Mouse (Mus musculus): ENCODE measurements around the gene Btbd35f29. TPM values are rescaled to one million over a fixed set of nuclear protein-coding genes. Genes with fewer than 3 reads are reported as not detected.
"Not testable (repeated sequence)": the region's sequence is repeated elsewhere in the genome, so short reads cannot be mapped to it uniquely, and the experiment has no call there.

The Btbd35f29 gene
- polyA plus RNA-seq (2016; fragmentation: Nextera tagmentation; extraction: Ambion mirVana), result not detected in 2 replicates

GRCm38 (mm10) chrX:31117374-31117773 is at the start of gene Btbd35f29:
Gene Btbd35f29 (plus strand): TSS chrX:31117674.
- H3K4me1 ChIP-seq; ATAC-seq (ENCODE audit: low FRiP score); H3K9ac ChIP-seq; H3K36me3 ChIP-seq; H3K4me3 ChIP-seq; H3K27ac ChIP-seq; H3K27me3 ChIP-seq; H3K9me3 ChIP-seq (replicated peaks); H3K4me2 ChIP-seq (replicated peaks): not testable (repeated sequence)
- no CpG with 5 or more reads among the region's 4 CpGs for WGBS

DNA sequence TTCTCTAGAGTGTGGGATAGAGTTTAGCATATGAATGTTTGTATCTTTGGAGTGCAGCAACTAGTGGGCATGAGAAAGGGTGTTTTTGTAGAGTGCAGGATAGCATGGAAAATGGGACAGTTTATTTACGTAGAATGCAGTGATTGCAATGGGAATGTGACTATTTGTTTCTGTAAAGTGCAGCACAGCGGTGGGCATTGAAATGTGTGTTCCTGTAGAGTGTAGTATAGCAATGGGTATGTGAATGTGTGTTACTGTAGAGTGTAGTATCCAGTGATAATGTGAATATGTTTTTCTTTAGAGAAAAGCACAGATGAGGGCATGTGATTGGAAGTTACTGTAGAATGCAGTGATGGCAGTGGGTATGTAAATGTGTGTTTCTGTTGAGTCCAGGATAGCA is 23.9 kb downstream of the Btbd35f29 start:
- not testable (repeated sequence) for ATAC-seq (ENCODE audit: low FRiP score); H3K4me2 ChIP-seq (replicated peaks); H3K4me1 ChIP-seq; H3K27ac ChIP-seq; H3K36me3 ChIP-seq; H3K27me3 ChIP-seq; H3K4me3 ChIP-seq; H3K9ac ChIP-seq
- H3K9me3 ChIP-seq (replicated peaks), result peaks cover 34% of the 10 kb centered on the region
- WGBS, result 81% methylated on average over 2 of the region's 2 CpGs

DNA sequence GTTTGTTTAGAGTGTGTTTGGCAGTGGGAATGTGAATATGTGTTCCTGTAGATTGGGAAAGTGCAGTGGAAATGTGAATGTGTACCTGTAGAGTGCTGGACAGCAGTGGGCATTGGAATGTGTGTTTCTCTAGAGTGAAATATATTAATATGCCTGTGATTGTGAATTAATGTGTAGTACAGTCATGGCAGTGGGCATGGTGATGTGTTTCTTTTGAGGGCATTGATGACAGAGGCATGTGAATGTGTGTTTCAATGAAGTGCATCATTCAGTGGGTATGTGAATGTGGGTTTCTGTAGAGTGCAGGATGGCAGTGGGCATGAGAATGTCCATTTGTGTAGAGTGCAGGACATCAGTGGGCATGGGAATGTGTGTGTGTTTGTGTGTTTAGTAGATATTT is 27.7 kb downstream of the Btbd35f29 start:
- H3K9me3 ChIP-seq (replicated peaks), result peaks cover 46% of the 10 kb centered on the region
- H3K4me1 ChIP-seq; H3K9ac ChIP-seq; H3K27ac ChIP-seq; H3K4me3 ChIP-seq; H3K4me2 ChIP-seq (replicated peaks); ATAC-seq (ENCODE audit: low FRiP score); H3K27me3 ChIP-seq; H3K36me3 ChIP-seq: not testable (repeated sequence)

- not testable (repeated sequence) for H3K9ac ChIP-seq; H3K36me3 ChIP-seq; H3K4me1 ChIP-seq; H3K27ac ChIP-seq; ATAC-seq (ENCODE audit: low FRiP score); H3K4me2 ChIP-seq (replicated peaks); H3K4me3 ChIP-seq; H3K27me3 ChIP-seq
- peaks cover 46% of the 10 kb centered on the region for H3K9me3 ChIP-seq (replicated peaks)
- 75% methylated on average over 1 of the region's 1 CpGs for WGBS
Observed at GRCm38 (mm10) chrX:31145835-31146234, 28.4 kb downstream of the Btbd35f29 start.

DNA sequence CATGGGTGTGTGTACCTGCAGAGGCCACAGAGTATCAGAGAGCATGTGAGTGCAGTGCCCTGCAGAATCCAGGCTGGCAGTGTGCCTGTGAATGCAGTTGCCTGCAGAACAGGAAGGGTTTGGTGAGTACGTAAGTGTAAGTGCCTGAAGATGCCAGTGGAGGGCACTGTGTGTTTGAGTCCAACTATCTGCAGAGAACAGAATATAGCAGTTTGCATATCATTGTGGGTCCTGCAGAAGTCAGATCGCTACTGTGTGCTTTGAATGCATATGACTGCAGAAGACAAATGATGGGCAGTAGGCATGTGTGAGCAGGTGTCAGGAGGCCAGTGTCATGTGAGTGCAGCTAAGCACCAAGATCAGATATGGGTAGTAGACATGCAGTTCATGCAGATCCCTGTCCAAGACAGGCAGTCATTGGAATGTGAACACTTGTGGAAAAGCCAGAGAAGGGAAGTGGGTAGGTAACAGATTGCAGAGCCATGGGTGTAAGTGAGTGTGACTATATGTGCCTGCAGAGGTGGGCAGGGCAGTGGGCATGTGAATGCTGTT is 41.1 kb downstream of the Btbd35f29 start:
- not testable (repeated sequence) for H3K27ac ChIP-seq; H3K9ac ChIP-seq; H3K4me2 ChIP-seq (replicated peaks); H3K4me3 ChIP-seq; H3K36me3 ChIP-seq; ATAC-seq (ENCODE audit: low FRiP score); H3K4me1 ChIP-seq; H3K27me3 ChIP-seq
- peaks cover 38% of the 10 kb centered on the region for H3K9me3 ChIP-seq (replicated peaks)
- WGBS, result 85% methylated on average over 2 of the region's 2 CpGs

DNA sequence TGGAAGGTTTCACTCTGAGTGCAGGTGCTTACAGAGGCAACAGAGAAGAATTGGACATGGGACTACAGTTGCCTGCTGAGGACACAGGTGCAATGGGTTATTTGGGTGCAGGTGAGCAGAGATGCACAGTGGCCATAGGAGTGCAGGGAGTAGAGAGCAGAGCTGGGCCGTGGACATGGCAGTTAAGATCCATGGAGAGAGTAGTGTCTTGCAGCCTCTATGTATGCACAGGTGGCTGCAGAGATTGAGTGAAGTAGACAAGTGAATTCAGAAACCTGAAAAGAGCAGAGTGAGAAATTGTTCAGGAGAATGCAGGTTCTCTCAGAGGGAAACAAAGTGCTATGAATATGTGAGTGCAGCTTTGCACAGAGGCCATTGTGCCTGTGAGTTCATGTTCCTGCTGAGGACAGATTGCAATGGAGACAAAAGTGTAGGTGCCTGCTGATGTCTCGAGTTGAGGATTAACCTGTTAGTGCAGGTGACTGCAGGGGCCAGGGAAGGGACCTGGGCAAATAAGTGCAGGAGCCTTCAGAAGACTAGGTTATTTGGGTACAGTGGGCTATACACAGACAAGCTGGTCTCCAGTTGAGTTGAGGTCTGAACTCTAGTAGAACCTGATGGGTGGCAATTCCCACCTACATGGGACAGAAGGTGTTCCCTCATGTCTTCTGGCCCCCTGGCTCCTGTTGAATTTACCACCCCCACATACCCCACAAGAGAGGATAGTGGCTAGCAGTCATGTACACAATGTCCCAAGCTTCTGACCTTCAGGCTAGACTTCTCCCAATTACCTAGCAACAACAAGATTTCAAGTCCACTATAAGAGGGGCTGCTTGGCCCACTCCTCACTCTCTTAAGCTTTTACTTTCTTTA is 42.2 kb downstream of the Btbd35f29 start:
- not testable (repeated sequence) for H3K36me3 ChIP-seq; ATAC-seq (ENCODE audit: low FRiP score); H3K27me3 ChIP-seq; H3K27ac ChIP-seq; H3K9ac ChIP-seq; H3K4me3 ChIP-seq; H3K4me2 ChIP-seq (replicated peaks); H3K4me1 ChIP-seq
- WGBS, result 70% methylated on average over 2 of the region's 2 CpGs
- H3K9me3 ChIP-seq (replicated peaks), result peaks cover 43% of the 10 kb centered on the region

DNA sequence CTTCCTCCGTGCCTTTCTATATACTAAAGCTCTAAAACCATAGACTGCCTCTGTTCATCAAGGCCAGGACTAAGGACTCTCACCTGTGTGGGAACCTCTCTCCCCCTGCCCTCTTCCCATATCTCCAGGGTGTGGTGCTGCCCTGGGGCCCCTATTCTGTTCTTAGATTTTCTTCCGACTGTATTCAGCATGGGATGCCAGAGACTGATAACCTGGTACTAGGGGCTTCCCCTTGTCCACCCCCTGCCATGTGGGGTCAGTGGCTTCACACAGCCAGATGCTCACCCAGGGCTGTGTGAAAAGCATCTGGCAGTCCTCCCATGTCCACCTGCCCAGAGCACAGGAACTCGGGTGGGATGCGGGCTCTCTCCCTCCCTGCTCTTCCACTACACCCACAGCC is 43.1 kb downstream of the Btbd35f29 start:
- H3K36me3 ChIP-seq; H3K9ac ChIP-seq; H3K4me1 ChIP-seq; H3K27me3 ChIP-seq; H3K4me2 ChIP-seq (replicated peaks); ATAC-seq (ENCODE audit: low FRiP score); H3K27ac ChIP-seq; H3K4me3 ChIP-seq: not testable (repeated sequence)
- peaks cover 49% of the 10 kb centered on the region for H3K9me3 ChIP-seq (replicated peaks)
- 85% methylated on average over 4 of the region's 4 CpGs for WGBS

GRCm38 (mm10) chrX:31162638-31163037 is 45.2 kb downstream of the Btbd35f29 start:
- not testable (repeated sequence) for H3K4me3 ChIP-seq; H3K36me3 ChIP-seq; ATAC-seq (ENCODE audit: low FRiP score); H3K27ac ChIP-seq; H3K27me3 ChIP-seq; H3K9ac ChIP-seq; H3K4me1 ChIP-seq; H3K4me2 ChIP-seq (replicated peaks)
- WGBS, result 80% methylated on average over 3 of the region's 3 CpGs
- H3K9me3 ChIP-seq (replicated peaks), result peaks cover 51% of the 10 kb centered on the region

GRCm38 (mm10) chrX:31165193-31165592 is 47.7 kb downstream of the Btbd35f29 start:
- not testable (repeated sequence) for H3K4me3 ChIP-seq; H3K4me1 ChIP-seq; ATAC-seq (ENCODE audit: low FRiP score); H3K27ac ChIP-seq; H3K9ac ChIP-seq; H3K36me3 ChIP-seq; H3K27me3 ChIP-seq; H3K4me2 ChIP-seq (replicated peaks)
- H3K9me3 ChIP-seq (replicated peaks), result peaks cover 40% of the 10 kb centered on the region
- 91% methylated on average over 3 of the region's 3 CpGs for WGBS

Other genes starting within 250 kb of the Btbd35f29 start
- not detected in 2 replicates for gene Spin2f, start 136.2 kb downstream of the Btbd35f29 start, polyA plus RNA-seq (2016; fragmentation: Nextera tagmentation; extraction: Ambion mirVana)
- gene Btbd35f26, start 218.8 kb downstream of the Btbd35f29 start, polyA plus RNA-seq (2016; fragmentation: Nextera tagmentation; extraction: Ambion mirVana), result not detected in 2 replicates

All from hindbrain, embryonic 12.5 days (tissue).